Mouse (Mus musculus) inflammation-experienced regulatory T-cells, adult 6 months (primary cell): Measurements from ENCODE around the gene Det1. TPM values are rescaled to one million over a fixed set of nuclear protein-coding genes. Genes with fewer than 3 reads are reported as not detected.

Experiments used
- ATAC-seq: one replicate; pipeline ENCODE4 v1.8.0; 2017
- polyA plus RNA-seq, 3 experiments: library from polyadenylated mRNA; unstranded; fragments of 100-300 nt; shearing (Covaris generic); gene quantifications; one replicate each; pipeline ENCODE4 v1.2.1; 2017

Gene Det1
- polyA plus RNA-seq, 3 experiments from 2014 or later = 9.4 to 18.9 (median 16.1) TPM

- ATAC-seq = peak; percentile 99
Measured at GRCm38 (mm10) chr7:78782639-78783581, 64.2 kb downstream of the Det1 start, which contains the start of the genes Mrps11 and Mrpl46. Gene Mrps11 (plus strand): TSS chr7:78783119. Gene Mrpl46 (minus strand): TSS chr7:78783531.

GRCm38 (mm10) chr7:78778741-78779140 lies 68.3 kb downstream of the Det1 start:
- ATAC-seq = no peak

Other genes with a start within 250 kb of the Det1 start
- gene Ntrk3, start 109.3 kb downstream of the Det1 start, polyA plus RNA-seq = 10 to 100 TPM in 2 of 3 experiments, 1 to 10 TPM in 1; 9.2 to 15.0 (median 13.5) TPM
- 10 to 100 TPM; 54.8 to 58.3 (median 57.1) TPM for gene Mrps11, start 64.1 kb downstream of the Det1 start, polyA plus RNA-seq
- 10 to 100 TPM; 71.8 to 77.0 (median 73.2) TPM for gene Mrpl46, start 63.7 kb downstream of the Det1 start, polyA plus RNA-seq
- gene Aen, start 48.6 kb upstream of the Det1 start, polyA plus RNA-seq = 10 to 100 TPM; 21.2 to 26.0 (median 21.2) TPM
- 10 to 100 TPM; 89.9 to 95.8 (median 92.5) TPM for gene Isg20, start 66.2 kb upstream of the Det1 start, polyA plus RNA-seq
- gene Acan, start 206.2 kb upstream of the Det1 start, polyA plus RNA-seq = not detected